Mouse (Mus musculus): ENCODE measurements around the gene Sf3b5.

Sf3b5 gene

GRCm38 (mm10) chr10:13005043-13005442, at the start of gene Sf3b5:
Sf3b5 (plus strand) TSS chr10:13005343.
- no peak for DNase-seq (ENCODE audit: low read depth, low spot score)

DNA sequence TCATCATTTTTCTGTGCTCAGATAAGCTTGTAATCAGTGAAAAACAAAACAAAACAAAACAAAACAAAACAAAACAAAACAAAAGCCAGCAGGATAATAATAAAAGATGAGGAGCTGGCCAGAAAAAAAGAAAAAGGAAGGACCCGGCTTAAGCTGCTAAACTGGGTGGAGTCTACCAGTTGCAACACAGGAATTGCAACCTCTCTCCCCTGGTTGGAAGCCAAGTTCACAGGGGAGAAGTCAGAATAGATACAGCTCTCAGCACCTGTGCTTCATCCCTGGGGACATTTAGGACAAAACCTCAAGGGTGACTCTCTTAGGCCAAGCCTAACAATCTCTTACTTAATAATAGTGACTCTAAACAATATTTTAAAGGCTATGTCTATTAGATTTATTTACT, 49.3 kb upstream of the Sf3b5 start:
- DNase-seq (ENCODE audit: low read depth, low spot score): no peak

GRCm38 (mm10) chr10:12957271-12957670, 47.9 kb upstream of the Sf3b5 start:
- DNase-seq (ENCODE audit: low read depth, low spot score): no peak

DNA sequence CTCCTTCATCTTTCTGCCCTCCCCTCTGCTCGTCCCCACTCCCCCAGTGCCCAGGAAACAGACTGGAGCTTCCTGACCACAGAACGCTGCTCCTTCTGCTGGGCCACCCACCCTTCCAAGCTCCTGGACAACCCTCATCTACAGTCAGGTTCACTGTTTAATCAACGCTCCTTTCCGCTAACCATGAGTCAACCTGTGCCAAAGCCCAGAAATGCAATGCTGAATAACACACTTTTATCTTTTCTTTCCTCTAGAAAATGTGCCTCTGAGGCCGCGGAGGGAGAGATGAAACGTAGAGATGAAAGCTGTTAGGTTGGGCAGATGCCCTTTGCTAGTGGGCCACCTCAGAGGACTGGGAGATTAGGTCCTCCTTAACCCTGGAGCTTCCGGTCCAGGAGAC, 43.6 kb upstream of the Sf3b5 start:
- DNase-seq (ENCODE audit: low read depth, low spot score): peak; percentile 45

- DNase-seq (ENCODE audit: low read depth, low spot score): no peak
These were observed 42.9 kb upstream of the Sf3b5 start for GRCm38 (mm10) chr10:12962238-12962637.

DNA sequence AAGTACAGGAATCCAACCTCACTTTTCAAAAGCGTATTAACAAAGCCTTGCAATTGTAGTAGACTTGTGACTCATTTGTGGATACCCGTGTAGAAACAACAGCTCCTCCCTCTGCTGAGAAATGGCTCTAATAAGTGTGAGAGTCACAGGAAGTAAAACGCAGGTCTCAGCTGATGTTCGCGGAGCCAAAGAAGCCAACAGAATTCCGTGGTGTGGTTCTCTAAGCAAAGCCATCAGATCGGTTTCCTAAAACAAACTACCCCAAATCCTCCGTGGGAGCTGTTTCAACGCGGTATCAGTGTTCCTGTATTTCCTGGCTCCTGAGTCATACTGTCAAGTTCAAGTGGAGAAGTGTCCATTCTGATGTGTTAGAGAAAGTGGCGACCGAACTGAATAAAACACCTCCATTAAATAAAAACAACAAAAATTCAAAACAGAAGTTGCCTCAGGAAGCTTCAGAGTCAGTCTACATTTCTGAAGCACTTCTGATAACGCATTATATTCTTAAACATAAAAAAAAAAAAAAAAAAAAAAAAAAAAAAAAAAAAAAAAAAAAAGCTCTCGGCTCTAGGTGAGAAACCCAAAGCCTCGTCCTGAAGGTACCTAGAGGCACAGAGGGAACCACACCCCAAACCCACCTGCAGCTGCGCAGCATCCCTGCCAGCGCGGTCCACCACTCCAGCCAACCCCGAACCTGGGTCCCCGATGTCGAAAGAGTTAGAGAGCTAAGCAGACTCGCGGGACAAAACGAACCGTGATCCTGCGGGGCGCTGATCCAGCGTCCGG, 41.6 kb upstream of the Sf3b5 start:
- DNase-seq (ENCODE audit: low read depth, low spot score): peak; percentile 84

DNA sequence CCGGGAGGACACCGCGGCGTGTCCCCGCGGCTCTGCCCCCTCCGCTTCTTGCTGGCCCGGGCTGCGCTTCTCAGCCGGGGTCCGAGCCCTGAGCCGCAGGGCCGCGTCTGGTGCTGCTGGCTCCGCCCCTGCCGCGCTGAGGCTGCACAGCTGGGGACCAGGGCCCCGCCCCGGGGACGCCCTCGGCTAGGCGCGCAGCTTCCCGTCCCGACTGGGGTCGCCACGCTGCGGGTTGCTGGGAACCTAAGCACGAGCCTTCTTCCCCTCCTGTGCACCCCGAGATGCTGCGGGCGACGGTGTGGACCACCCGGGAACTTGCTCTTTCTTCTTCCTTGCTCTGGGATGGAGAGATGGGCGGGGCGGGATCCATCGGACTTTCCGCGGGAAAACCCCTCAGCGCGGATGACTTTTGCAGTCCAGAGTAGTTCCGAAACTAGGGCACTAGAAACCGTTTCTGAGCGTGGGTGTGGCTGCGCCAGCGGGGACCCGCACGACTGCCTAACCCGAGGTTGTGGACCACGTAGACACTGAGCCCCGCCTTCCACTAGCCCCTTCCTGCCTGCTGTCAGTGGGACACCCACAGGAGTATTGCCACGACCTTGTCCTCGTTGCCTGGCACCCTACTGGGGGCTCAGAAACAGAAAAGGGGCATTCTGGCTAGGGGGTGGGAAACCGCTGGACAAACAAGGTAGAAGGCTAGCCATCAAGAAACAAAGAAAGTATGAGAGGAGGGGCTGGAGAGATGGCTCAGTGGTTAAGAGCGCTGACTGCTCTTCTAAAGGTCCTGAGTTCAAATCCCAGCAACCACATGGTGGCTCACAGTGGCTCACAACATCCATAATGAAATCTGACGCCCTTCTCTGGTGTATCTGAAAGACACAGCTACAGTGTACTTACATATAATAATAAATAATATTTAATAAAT, 40.7 kb upstream of the Sf3b5 start, which contains the start of gene Stx11:
Stx11 (minus strand) TSS at position 148 of the 925 bp plus-strand sequence.
- peak; percentile 89 for DNase-seq (ENCODE audit: low read depth, low spot score)

DNA sequence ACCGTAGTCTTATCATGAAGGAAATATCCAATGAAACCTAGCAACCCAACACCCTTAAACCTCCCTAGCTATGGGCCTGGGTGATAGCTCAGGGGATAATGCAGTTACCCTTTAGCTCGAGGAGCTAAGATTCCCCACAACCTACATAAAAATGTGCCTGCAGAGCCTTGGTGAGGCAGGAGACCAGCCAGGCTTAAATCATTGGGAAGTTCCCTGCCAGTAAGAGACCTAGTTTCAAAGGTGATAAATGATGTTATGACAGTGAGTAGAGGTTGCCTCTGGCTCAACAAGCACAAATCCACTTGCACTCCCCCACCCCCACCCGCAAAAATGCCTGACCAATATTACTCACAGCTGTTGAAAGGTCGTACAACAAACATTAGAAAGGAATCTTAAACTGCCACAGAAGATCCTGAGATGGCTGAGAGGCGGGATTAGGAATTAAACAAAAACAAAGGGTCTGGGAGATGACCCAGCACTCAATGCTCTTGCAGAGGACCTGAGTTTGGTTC, 39.4 kb upstream of the Sf3b5 start:
- DNase-seq (ENCODE audit: low read depth, low spot score): no peak

DNA sequence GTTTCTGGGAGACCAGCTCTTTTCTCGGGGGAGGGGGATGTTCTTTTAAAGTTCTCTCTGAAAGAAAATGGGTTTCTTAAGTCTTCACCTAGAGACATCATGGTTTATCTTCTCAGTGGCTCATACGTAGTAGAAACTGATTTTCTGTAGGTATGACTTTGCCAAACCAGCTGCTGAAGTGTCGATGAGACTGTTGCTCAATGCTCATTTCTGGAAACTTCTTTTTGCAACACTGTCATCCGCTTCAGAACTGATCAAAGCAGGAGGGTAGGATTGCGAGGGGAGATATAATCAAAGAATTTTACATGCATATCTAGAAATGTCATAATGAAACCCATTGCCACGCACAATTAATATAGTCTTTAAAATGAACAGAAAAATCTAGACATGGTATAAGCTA, 30.6 kb upstream of the Sf3b5 start:
- peak; percentile 69 for DNase-seq (ENCODE audit: low read depth, low spot score)

GRCm38 (mm10) chr10:12975461-12975860, 29.7 kb upstream of the Sf3b5 start:
- DNase-seq (ENCODE audit: low read depth, low spot score): no peak

GRCm38 (mm10) chr10:12975957-12976356, 29.2 kb upstream of the Sf3b5 start:
- no peak for DNase-seq (ENCODE audit: low read depth, low spot score)

GRCm38 (mm10) chr10:12976552-12976951, 28.6 kb upstream of the Sf3b5 start:
- DNase-seq (ENCODE audit: low read depth, low spot score): peak; percentile 15

DNA sequence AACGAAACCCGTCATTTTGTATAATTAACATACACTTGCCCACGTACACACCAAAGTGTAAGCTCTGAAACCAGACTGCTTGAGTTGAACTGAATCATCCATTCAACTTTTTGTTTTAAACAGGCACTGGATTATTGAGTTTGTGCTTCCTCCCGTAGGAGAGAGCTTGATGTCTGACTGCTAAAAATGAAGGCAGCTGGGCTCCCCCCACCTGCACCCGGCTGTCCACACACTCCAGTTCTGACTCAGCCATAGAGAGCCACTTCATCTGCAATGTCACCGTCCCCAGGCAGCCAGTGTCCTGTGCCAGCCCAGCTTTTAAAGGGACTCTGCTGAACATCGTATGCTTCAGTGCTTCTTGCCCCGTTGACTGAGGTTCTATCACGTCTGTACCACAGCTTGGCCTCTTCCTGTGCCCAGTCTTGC, 27.3 kb upstream of the Sf3b5 start:
- DNase-seq (ENCODE audit: low read depth, low spot score): peak; percentile 62

DNA sequence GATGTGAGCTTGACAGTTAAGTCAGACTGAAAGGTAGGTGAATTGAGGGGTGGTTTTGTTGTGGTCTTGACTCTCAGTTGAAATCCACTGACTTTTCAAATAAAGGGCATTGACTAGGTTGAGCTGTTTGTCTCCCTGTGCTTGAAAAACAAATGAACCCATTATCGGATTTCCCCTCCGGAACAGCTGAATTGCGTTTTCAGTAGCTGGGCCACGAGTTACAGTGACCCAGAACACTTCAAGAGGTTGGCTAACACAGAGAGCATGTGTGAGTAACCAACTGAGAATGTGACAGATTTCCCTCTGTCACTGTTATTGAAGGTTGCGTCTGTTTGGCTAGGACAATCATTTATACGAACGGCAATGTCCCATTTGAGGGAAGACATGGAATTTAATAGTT, 24.1 kb upstream of the Sf3b5 start:
- peak; percentile 53 for DNase-seq (ENCODE audit: low read depth, low spot score)

DNA sequence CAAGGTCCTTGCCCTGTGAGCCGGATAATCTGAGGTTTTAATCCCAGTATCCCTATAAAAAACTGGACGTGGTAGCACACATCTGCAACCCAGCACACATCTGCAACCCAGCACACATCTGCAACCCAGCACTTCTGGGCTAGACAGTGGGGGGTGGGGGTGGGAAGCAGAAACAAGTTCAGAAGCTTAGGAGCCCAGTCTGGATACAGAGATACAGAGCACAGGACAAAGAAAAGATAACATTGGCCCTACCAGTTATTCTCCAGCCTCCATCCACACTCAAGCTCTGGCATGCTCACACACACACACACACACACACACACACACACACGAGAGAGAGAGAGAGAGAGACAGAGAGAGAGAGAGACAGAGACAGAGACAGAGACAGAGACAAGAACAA, 21.6 kb upstream of the Sf3b5 start:
- no peak for DNase-seq (ENCODE audit: low read depth, low spot score)

DNA sequence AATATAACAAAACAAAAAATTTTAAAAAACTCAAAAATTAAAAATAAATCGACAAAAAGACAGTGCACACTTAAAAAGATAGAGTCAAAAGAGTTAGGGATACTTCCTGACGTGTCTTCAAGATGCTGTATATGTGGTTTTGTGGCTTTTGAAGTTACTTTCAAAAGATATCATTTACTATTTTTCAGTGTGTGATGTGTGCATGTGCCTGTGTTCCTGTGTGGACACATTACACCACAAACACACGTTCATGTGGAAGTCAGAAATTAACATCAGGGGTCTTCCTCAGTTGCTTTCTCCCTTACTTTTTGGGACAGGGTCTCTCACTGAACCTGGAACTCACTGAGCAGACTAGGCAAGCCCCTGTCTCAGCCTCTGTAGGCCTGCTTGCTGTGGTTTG, 20.1 kb upstream of the Sf3b5 start:
- peak; percentile 53 for DNase-seq (ENCODE audit: low read depth, low spot score)

- no peak for DNase-seq (ENCODE audit: low read depth, low spot score)
These were observed 18.7 kb upstream of the Sf3b5 start for GRCm38 (mm10) chr10:12986485-12986884.

- DNase-seq (ENCODE audit: low read depth, low spot score): no peak
These were observed 18.2 kb upstream of the Sf3b5 start for GRCm38 (mm10) chr10:12986943-12987342.

- no peak for DNase-seq (ENCODE audit: low read depth, low spot score)
These were observed 13.2 kb upstream of the Sf3b5 start for GRCm38 (mm10) chr10:12991953-12992352.

DNA sequence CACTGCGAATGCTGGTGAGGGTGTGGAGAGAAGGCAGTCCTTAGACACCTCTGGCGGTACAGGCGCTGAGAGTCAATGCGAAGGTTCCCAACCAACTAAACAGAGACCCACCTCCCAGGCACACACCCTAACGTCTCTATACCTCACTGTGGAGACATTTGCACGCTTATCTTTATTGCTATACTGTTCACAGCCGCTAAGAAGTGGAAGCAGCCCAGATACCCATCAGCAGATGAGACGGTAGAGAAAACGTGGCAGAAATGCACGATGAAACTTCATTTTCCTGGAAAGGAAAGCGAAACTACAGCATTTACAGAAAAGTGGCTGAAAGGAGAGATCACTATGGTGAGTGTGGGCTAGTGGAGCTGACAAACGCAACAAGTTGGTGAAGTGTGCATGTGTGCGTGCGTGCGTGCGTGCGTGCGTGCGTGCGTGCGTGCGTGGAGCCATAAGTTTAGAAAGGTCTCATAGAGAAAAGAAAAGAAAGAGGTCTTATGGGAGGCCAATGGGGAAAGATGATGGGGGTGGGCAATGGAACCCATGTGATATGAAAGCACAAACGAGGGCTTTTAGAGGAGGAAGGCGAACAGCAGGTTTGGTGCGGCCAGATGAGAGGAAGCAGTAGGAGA, 11.6 kb upstream of the Sf3b5 start:
- DNase-seq (ENCODE audit: low read depth, low spot score): peak; percentile 36

DNA sequence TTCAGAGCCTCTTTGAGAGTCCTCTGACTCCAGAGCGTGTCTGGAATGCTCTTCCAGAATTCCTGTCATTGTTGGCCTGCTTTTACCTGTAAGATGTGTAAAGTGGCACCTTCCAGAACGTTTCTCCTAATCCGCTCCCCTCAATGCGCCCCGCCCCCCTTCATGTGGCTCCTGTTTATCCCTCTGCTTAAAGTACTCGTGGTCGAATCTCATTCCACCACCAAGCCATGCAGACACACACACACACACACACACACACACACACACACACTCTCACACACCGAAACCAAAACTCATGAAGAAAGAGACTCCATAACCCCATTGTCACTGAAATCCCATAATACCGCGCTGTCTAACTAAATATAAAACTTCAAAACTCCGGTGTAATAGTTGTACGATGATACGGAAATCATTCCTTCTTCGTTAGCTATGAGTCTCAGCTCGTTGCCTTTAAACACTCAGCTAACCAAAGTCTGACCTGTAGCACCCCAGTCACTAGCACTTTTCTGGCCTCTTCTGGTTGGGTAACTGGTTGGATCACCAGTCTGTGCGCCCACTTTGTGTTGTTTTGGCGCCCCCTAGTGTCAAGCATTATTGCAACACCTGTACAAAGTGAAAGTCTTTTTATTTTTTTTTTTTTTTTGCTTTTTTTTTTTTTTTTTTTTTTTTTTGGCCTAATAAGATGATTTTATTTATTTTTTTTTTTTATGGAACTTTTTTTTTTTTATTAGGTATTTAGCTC, 8.2 kb upstream of the Sf3b5 start:
- DNase-seq (ENCODE audit: low read depth, low spot score): peak; percentile 85

All from CD4-positive helper T cell, adult 2 months (primary cell).